Mouse (Mus musculus) liver, embryonic 13.5 days (tissue): Measurements from ENCODE around the gene Ipcef1. TPM values are rescaled to one million over a fixed set of nuclear protein-coding genes. Genes with fewer than 3 reads are reported as not detected.
"Not testable (repeated sequence)": the region's sequence is repeated elsewhere in the genome, so short reads cannot be mapped to it uniquely, and the experiment has no call there.

ENCODE experiments used
- ATAC-seq: fragments of 200-750 bp; cut with Nextera tagmentation; 2 replicates; pipeline ENCODE4 v1.8.0; 2017; ENCODE audit warnings: low read depth, mild to moderate bottlenecking, moderate number of reproducible peaks, moderate library complexity
- DNase-seq: peaks from one replicate; pipeline ENCODE4 v3.0.0; 2022
- H3K27ac ChIP-seq: fragments of 300-500 bp; sonication (generic); 2 replicates; pipeline ENCODE4 v1.5.1; 2015; ENCODE audit warnings: moderate library complexity, mild to moderate bottlenecking, inconsistent platforms
- H3K27me3 ChIP-seq: fragments of 300-500 bp; sonication (generic); 2 replicates; pipeline ENCODE4 v1.6.1; 2015; ENCODE audit warnings: mild to moderate bottlenecking, inconsistent platforms
- H3K36me3 ChIP-seq: fragments of 300-500 bp; sonication (generic); 2 replicates; pipeline ENCODE4 v1.6.1; 2015; ENCODE audit warnings: mild to moderate bottlenecking, inconsistent platforms
- H3K4me1 ChIP-seq: fragments of 300-500 bp; sonication (generic); replicated peaks from 2 replicates; pipeline ENCODE4 v1.6.1; 2015; ENCODE audit warnings: inconsistent platforms
- H3K4me2 ChIP-seq: fragments of 300-500 bp; sonication (generic); 2 replicates; pipeline ENCODE4 v1.6.1; 2015; ENCODE audit warnings: inconsistent platforms, mild to moderate bottlenecking, moderate library complexity
- H3K4me3 ChIP-seq: fragments of 300-500 bp; sonication (generic); replicated peaks from 2 replicates; pipeline ENCODE4 v1.5.1; 2015; ENCODE audit warnings: mild to moderate bottlenecking, inconsistent platforms
- H3K9ac ChIP-seq: fragments of 300-500 bp; sonication (generic); 2 replicates; pipeline ENCODE4 v1.6.1; 2015; ENCODE audit warnings: mild to moderate bottlenecking, inconsistent platforms
- H3K9me3 ChIP-seq: fragments of 300-500 bp; sonication (generic); replicated peaks from 2 replicates; pipeline ENCODE4 v1.6.1; 2016; ENCODE audit warnings: inconsistent platforms
- WGBS: fragments of 180-500 bp; shearing (Covaris S2); methylation state at CpG from one replicate; pipeline ENCODE4 v1.1.7; 2015; ENCODE audit not compliant: insufficient replicate concordance; 5-methylcytosine and 5-hydroxymethylcytosine counted together
- polyA plus RNA-seq: library from polyadenylated mRNA; unstranded; fragments of >200 nt; fragmentation: Nextera tagmentation; extraction: Ambion mirVana; gene quantifications from 2 replicates; pipeline ENCODE4 v1.2.1, GENCODE M21; 2015

Ipcef1 gene
- polyA plus RNA-seq, 1 experiment from 2014 or later, result 0.45 TPM

GRCm38 (mm10) chr10:6916545-6917257 lies 135.6 kb downstream of the Ipcef1 start:
- WGBS, result 29% methylated on average over 6 of the region's 6 CpGs
- H3K4me2 ChIP-seq, result no peak overlapping the region
- no peak for ATAC-seq
- no peak overlapping the region for H3K9ac ChIP-seq
- H3K27ac ChIP-seq, result no peak overlapping the region
- no peaks in the 10 kb centered on the region for H3K9me3 ChIP-seq
- H3K4me3 ChIP-seq, result no peak overlapping the region
- H3K27me3 ChIP-seq, result no peaks in the 10 kb centered on the region
- no peaks in the 10 kb centered on the region for H3K36me3 ChIP-seq
- H3K4me1 ChIP-seq, result no peaks in the 10 kb centered on the region; the same call in 1 of the 2 replicates
- no peak for DNase-seq

GRCm38 (mm10) chr10:6915991-6916390 lies 136.3 kb downstream of the Ipcef1 start:
- Histone ChIP-seq H3K4me3 (no peak overlapping the region), H3K27ac (no peak overlapping the region), H3K9ac (no peak overlapping the region), H3K9me3 (no peaks in the 10 kb centered on the region), H3K4me2 (no peak overlapping the region), H3K36me3 (no peaks in the 10 kb centered on the region), H3K27me3 (no peaks in the 10 kb centered on the region), H3K4me1 (no peaks in the 10 kb centered on the region; the same call in 1 of the 2 replicates)
- DNase-seq (no peak), ATAC-seq (no peak)
- WGBS, result 35% methylated on average over 1 of the region's 1 CpGs

- no peak overlapping the region for H3K4me2 ChIP-seq
- H3K9me3 ChIP-seq, result no peaks in the 10 kb centered on the region
- ATAC-seq, result no peak
- H3K27ac ChIP-seq, result no peak overlapping the region
- WGBS, result 39% methylated on average over 2 of the region's 2 CpGs
- no peaks in the 10 kb centered on the region for H3K4me1 ChIP-seq
- H3K4me3 ChIP-seq, result no peak overlapping the region
- no peak for DNase-seq
- H3K9ac ChIP-seq, result no peak overlapping the region
- no peaks in the 10 kb centered on the region for H3K27me3 ChIP-seq
- no peaks in the 10 kb centered on the region for H3K36me3 ChIP-seq
Observed at GRCm38 (mm10) chr10:6909763-6910162, 142.5 kb downstream of the Ipcef1 start.

- H3K4me2 ChIP-seq, result no peak overlapping the region
- H3K4me3 ChIP-seq, result no peak overlapping the region
- H3K4me1 ChIP-seq, result no peaks in the 10 kb centered on the region
- H3K27ac ChIP-seq, result no peak overlapping the region
- ATAC-seq (no peak), DNase-seq (no peak)
- H3K27me3 ChIP-seq, result no peaks in the 10 kb centered on the region
- 71% methylated on average over 3 of the region's 3 CpGs for WGBS
- no peaks in the 10 kb centered on the region for H3K36me3 ChIP-seq
- no peaks in the 10 kb centered on the region for H3K9me3 ChIP-seq
- H3K9ac ChIP-seq, result no peak overlapping the region
Observed at GRCm38 (mm10) chr10:6901819-6902393, 150.4 kb downstream of the Ipcef1 start.

- no peak overlapping the region for H3K4me3 ChIP-seq
- ATAC-seq (no peak), DNase-seq (no peak)
- H3K9ac ChIP-seq, result no peak overlapping the region
- WGBS, result 68% methylated on average over 4 of the region's 4 CpGs
- H3K9me3 ChIP-seq, result no peaks in the 10 kb centered on the region
- no peak overlapping the region for H3K27ac ChIP-seq
- H3K36me3 ChIP-seq, result no peaks in the 10 kb centered on the region
- H3K4me2 ChIP-seq, result no peak overlapping the region
- no peaks in the 10 kb centered on the region for H3K27me3 ChIP-seq
- no peaks in the 10 kb centered on the region for H3K4me1 ChIP-seq
Observed at GRCm38 (mm10) chr10:6900126-6900525, 152.2 kb downstream of the Ipcef1 start.

GRCm38 (mm10) chr10:6896659-6897303 lies 155.5 kb downstream of the Ipcef1 start:
- WGBS, result 54% methylated on average over 3 of the region's 3 CpGs
- no peaks in the 10 kb centered on the region for H3K36me3 ChIP-seq
- no peaks in the 10 kb centered on the region for H3K9me3 ChIP-seq
- H3K4me1 ChIP-seq, result no peaks in the 10 kb centered on the region
- no peak for DNase-seq
- H3K4me3 ChIP-seq, result no peak overlapping the region
- H3K9ac ChIP-seq, result no peak overlapping the region
- no peak overlapping the region for H3K4me2 ChIP-seq
- no peaks in the 10 kb centered on the region for H3K27me3 ChIP-seq
- no peak overlapping the region for H3K27ac ChIP-seq
- ATAC-seq, result no peak

- H3K36me3 ChIP-seq, result no peaks in the 10 kb centered on the region
- 63% methylated on average over 3 of the region's 3 CpGs for WGBS
- DNase-seq (no peak), ATAC-seq (no peak)
- H3K4me2 ChIP-seq, result no peak overlapping the region
- H3K9me3 ChIP-seq, result no peaks in the 10 kb centered on the region
- H3K9ac ChIP-seq, result no peak overlapping the region
- no peak overlapping the region for H3K4me3 ChIP-seq
- no peak overlapping the region for H3K27ac ChIP-seq
- H3K4me1 ChIP-seq, result no peaks in the 10 kb centered on the region
- H3K27me3 ChIP-seq, result no peaks in the 10 kb centered on the region
Observed at GRCm38 (mm10) chr10:6895796-6896195, 156.5 kb downstream of the Ipcef1 start.

GRCm38 (mm10) chr10:6890348-6891009 lies 161.8 kb downstream of the Ipcef1 start:
- DNase-seq (no peak), ATAC-seq (peak; percentile 34; the same call in 1 of the 2 replicates)
- H3K27me3 ChIP-seq, result no peaks in the 10 kb centered on the region
- no peak overlapping the region for H3K27ac ChIP-seq
- no peaks in the 10 kb centered on the region for H3K36me3 ChIP-seq
- H3K9me3 ChIP-seq, result no peaks in the 10 kb centered on the region
- WGBS, result 49% methylated on average over 5 of the region's 5 CpGs
- H3K4me2 ChIP-seq, result no peak overlapping the region
- H3K9ac ChIP-seq, result no peak overlapping the region
- no peaks in the 10 kb centered on the region for H3K4me1 ChIP-seq
- H3K4me3 ChIP-seq, result no peak overlapping the region

- Histone ChIP-seq H3K9ac (no peak overlapping the region), H3K4me3 (no peak overlapping the region), H3K27ac (no peak overlapping the region), H3K4me2 (no peak overlapping the region), H3K4me1 (no peaks in the 10 kb centered on the region), H3K27me3 (no peaks in the 10 kb centered on the region), H3K9me3 (no peaks in the 10 kb centered on the region), H3K36me3 (no peaks in the 10 kb centered on the region)
- DNase-seq (no peak), ATAC-seq (no peak)
- 46% methylated on average over 5 of the region's 5 CpGs for WGBS
Observed at GRCm38 (mm10) chr10:6889640-6890245, 162.5 kb downstream of the Ipcef1 start.

- 0% methylated on average over 1 of the region's 1 CpGs for WGBS
Observed at GRCm38 (mm10) chr10:6885460-6885859, 166.8 kb downstream of the Ipcef1 start.

GRCm38 (mm10) chr10:6882041-6882440 lies 170.2 kb downstream of the Ipcef1 start:
- not testable (repeated sequence) for H3K4me2 ChIP-seq

More at GRCm38 (mm10) chr10:6885460-6885859, 166.8 kb downstream of the Ipcef1 start:
- H3K27me3 ChIP-seq, result no peaks in the 10 kb centered on the region
- H3K4me3 ChIP-seq, result no peak overlapping the region
- H3K9ac ChIP-seq, result no peak overlapping the region
- ATAC-seq (no peak), DNase-seq (no peak)
- H3K36me3 ChIP-seq, result no peaks in the 10 kb centered on the region
- H3K4me2 ChIP-seq, result no peak overlapping the region
- H3K4me1 ChIP-seq, result no peaks in the 10 kb centered on the region
- H3K27ac ChIP-seq, result no peak overlapping the region
- H3K9me3 ChIP-seq, result no peaks in the 10 kb centered on the region

More at GRCm38 (mm10) chr10:6882041-6882440, 170.2 kb downstream of the Ipcef1 start:
- not testable (repeated sequence) for H3K27ac ChIP-seq, H3K27me3 ChIP-seq, H3K4me1 ChIP-seq, DNase-seq, H3K9ac ChIP-seq, ATAC-seq, H3K9me3 ChIP-seq, H3K36me3 ChIP-seq, H3K4me3 ChIP-seq
- WGBS, result 71% methylated on average over 1 of the region's 1 CpGs
